Mouse (Mus musculus) CD4-positive, CD25-positive, alpha-beta regulatory T cell, adult 2 months (primary cell): ENCODE measurements around the gene Catsper3.
A peak's percentile ranks its signal among the peaks of the same experiment; 100 is the strongest.

Experiments
- DNase-seq: peaks from one replicate; pipeline ENCODE4 v3.0.0-alpha.2; 2012; ENCODE audit warnings: low read depth, low spot score

Gene Catsper3

GRCm38 (mm10) chr13:55784268-55784667, at the start of gene Catsper3:
Gene Catsper3 (plus strand): TSS chr13:55784568.
- no peak for DNase-seq

GRCm38 (mm10) chr13:55737885-55738284, 46.5 kb upstream of the Catsper3 start:
- no peak for DNase-seq

- no peak for DNase-seq
These were observed 42.1 kb upstream of the Catsper3 start for GRCm38 (mm10) chr13:55742306-55742705.

GRCm38 (mm10) chr13:55754380-55754779, 30.0 kb upstream of the Catsper3 start:
- DNase-seq: no peak

GRCm38 (mm10) chr13:55756789-55757188, 27.6 kb upstream of the Catsper3 start:
- DNase-seq: no peak

- DNase-seq: peak; percentile 19
These were observed 26.7 kb upstream of the Catsper3 start for GRCm38 (mm10) chr13:55757645-55758044.

- no peak for DNase-seq
These were observed 23.8 kb upstream of the Catsper3 start for GRCm38 (mm10) chr13:55760576-55760975.

- DNase-seq: no peak
These were observed 22.9 kb upstream of the Catsper3 start for GRCm38 (mm10) chr13:55761486-55761885.

- no peak for DNase-seq
These were observed 10.0 kb upstream of the Catsper3 start for GRCm38 (mm10) chr13:55774352-55774751.

- DNase-seq: no peak
These were observed 9.3 kb upstream of the Catsper3 start for GRCm38 (mm10) chr13:55775056-55775455.

GRCm38 (mm10) chr13:55786120-55786519, 1.8 kb downstream of the Catsper3 start:
- no peak for DNase-seq

GRCm38 (mm10) chr13:55801246-55801645, 16.9 kb downstream of the Catsper3 start:
- DNase-seq: no peak

- no peak for DNase-seq
These were observed 19.6 kb downstream of the Catsper3 start for GRCm38 (mm10) chr13:55803973-55804372.

- no peak for DNase-seq
These were observed 24.8 kb downstream of the Catsper3 start for GRCm38 (mm10) chr13:55809041-55809623.

GRCm38 (mm10) chr13:55809707-55810106, 25.3 kb downstream of the Catsper3 start:
- DNase-seq: no peak

- no peak for DNase-seq
These were observed 26.6 kb downstream of the Catsper3 start for GRCm38 (mm10) chr13:55810947-55811346.

- no peak for DNase-seq
These were observed 29.2 kb downstream of the Catsper3 start for GRCm38 (mm10) chr13:55813490-55814016.

- no peak for DNase-seq
These were observed 30.5 kb downstream of the Catsper3 start for GRCm38 (mm10) chr13:55814834-55815233.

GRCm38 (mm10) chr13:55822499-55822898, 38.1 kb downstream of the Catsper3 start:
- no peak for DNase-seq

- DNase-seq: no peak
These were observed 40.0 kb downstream of the Catsper3 start for GRCm38 (mm10) chr13:55824151-55824945.

- no peak for DNase-seq
These were observed 40.9 kb downstream of the Catsper3 start for GRCm38 (mm10) chr13:55825245-55825681.

GRCm38 (mm10) chr13:55826008-55826671, 41.8 kb downstream of the Catsper3 start:
- no peak for DNase-seq
